Mouse (Mus musculus) erythroblast, embryonic 14.5 days (primary cell): ENCODE data around the gene Atp1a4. TPM values are rescaled to one million over a fixed set of nuclear protein-coding genes. Genes with fewer than 3 reads are reported as not detected.

ENCODE experiments used
- H3K27me3 ChIP-seq: 2 replicates; pipeline ENCODE4 v1.6.1; 2012; ENCODE audit warnings: inconsistent platforms; ENCODE audit not compliant: control insufficient read depth
- H3K36me3 ChIP-seq: 2 replicates; pipeline ENCODE4 v1.6.1; 2012; ENCODE audit warnings: mild to moderate bottlenecking, inconsistent platforms; ENCODE audit not compliant: control insufficient read depth
- H3K4me1 ChIP-seq: 2 replicates; pipeline ENCODE4 v1.6.1; 2012; ENCODE audit warnings: inconsistent platforms; ENCODE audit not compliant: control insufficient read depth
- H3K4me3 ChIP-seq: replicated peaks from 2 replicates; pipeline ENCODE3; 2012; ENCODE audit warnings: moderate library complexity, mild to moderate bottlenecking, inconsistent platforms
- H3K9me3 ChIP-seq: 2 replicates; pipeline ENCODE4 v1.6.1; 2012; ENCODE audit warnings: low read length, inconsistent platforms, mixed read lengths; ENCODE audit not compliant: control insufficient read depth
- GATA1 ChIP-seq: IDR thresholded peaks from 2 replicates; pipeline ENCODE4 v1.6.1; 2012; ENCODE audit warnings: low read length, inconsistent platforms, mixed read lengths
- TAL1 ChIP-seq: IDR thresholded peaks from 3 replicates; pipeline ENCODE4 v1.6.1; 2012; ENCODE audit warnings: low read length, inconsistent platforms, mixed read lengths
- polyA plus RNA-seq: library from polyadenylated mRNA; stranded (reverse); fragments of >175 nt; gene quantifications from 2 replicates; pipeline ENCODE4 v1.2.3, GENCODE M21; 2012

Atp1a4 gene
- polyA plus RNA-seq, 1 experiment = not detected

- Histone ChIP-seq H3K27me3 (peaks cover 17% of the 10 kb centered on the region), H3K4me3 (no peak overlapping the region), H3K4me1 (no peaks in the 10 kb centered on the region), H3K9me3 (no peaks in the 10 kb centered on the region), H3K36me3 (no peaks in the 10 kb centered on the region)
- TF ChIP-seq TAL1 = no peak
- no peak for TF ChIP-seq GATA1
Observed at GRCm38 (mm10) chr1:172240945-172241708, 17.1 kb downstream of the Atp1a4 start.

DNA sequence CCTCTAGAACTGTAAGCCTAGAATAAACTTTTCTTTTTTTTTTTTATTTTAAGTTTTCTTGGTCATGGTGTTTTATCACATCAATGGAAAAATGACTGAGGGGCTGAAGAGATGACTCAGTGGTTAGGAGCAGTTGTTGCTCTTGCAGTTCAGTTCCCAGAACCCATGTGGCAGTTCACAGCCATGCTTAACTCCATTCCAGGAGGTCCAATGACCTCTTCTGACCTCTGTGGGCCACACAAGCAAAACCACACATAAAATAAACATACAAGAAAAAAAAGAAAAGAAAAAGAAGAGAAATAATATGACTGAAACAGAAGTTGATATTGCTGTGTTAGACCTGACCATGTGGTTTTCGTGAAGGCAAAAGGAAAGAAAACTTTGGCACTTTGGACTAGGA, 29.0 kb downstream of the Atp1a4 start:
- no peak overlapping the region for H3K4me3 ChIP-seq
- TF ChIP-seq GATA1 (no peak), TAL1 (no peak)
- no peaks in the 10 kb centered on the region for H3K27me3 ChIP-seq
- H3K9me3 ChIP-seq = no peaks in the 10 kb centered on the region
- no peaks in the 10 kb centered on the region for H3K36me3 ChIP-seq
- no peaks in the 10 kb centered on the region for H3K4me1 ChIP-seq

GRCm38 (mm10) chr1:172228209-172228608, 30.0 kb downstream of the Atp1a4 start:
- Histone ChIP-seq H3K36me3 (no peaks in the 10 kb centered on the region), H3K9me3 (no peaks in the 10 kb centered on the region), H3K4me1 (no peaks in the 10 kb centered on the region), H3K4me3 (no peak overlapping the region), H3K27me3 (no peaks in the 10 kb centered on the region)
- TF ChIP-seq TAL1 (no peak), GATA1 (no peak)

DNA sequence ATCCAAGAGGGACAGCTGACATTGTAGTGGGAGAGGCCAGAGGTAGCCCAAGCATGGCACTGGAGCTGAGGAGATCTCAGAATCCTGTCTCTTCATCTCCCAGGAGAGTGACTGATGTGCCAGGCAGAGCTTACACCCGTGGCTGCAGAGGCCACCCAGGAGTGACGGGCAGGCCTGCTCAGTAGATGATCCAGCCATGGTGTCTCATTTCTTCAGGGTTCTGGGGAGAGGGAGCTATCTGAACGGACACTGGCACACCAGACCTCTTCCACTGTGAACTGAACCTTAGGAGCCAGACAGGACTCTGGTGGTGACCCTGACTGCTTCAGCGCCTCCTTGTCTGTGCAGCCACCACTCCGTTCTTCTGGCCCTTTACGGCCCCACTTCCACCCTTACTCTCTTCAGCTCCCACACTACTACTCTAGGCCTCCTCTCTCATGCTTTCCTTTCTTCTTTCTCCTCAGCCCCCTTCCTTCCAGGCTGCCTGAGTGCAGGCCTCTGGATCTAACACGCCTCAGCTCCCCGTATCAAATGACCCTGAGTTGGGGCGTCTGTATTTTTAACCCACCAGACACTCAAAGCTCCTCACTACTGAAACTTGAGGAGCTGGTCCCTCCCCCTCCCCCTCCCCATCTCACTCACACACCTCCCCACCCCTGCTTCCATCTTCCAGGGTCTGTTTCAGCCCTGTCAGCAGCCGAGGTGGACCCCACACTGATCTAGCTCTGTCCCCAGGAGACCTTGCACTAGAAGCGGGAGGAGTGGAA, 36.7 kb downstream of the Atp1a4 start:
- Histone ChIP-seq H3K36me3 (no peaks in the 10 kb centered on the region), H3K4me1 (peaks cover 7% of the 10 kb centered on the region), H3K27me3 (no peaks in the 10 kb centered on the region), H3K9me3 (no peaks in the 10 kb centered on the region), H3K4me3 (no peak overlapping the region)
- TF ChIP-seq TAL1 = no peak
- TF ChIP-seq GATA1 = no peak

DNA sequence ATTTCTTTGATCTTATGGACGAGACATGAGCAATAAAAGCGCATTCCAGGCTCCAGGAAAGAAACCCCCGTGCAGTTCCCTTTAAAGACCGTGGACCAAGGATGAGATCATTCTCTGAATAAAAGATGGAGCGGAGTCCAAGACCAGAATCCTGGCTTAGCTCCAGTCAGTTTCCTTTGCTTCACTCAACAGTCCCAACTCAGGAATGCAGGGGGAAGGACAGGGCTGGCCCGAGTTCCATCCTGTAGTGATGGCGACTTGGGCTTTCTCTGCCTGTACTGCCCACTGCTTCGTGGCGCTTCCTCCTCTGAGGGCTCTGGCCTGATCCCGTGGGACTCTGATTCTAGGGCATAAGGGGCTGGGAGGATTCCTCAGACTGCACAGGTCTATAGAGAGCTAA, 37.8 kb downstream of the Atp1a4 start:
- no peak overlapping the region for H3K4me3 ChIP-seq
- H3K27me3 ChIP-seq = no peaks in the 10 kb centered on the region

GRCm38 (mm10) chr1:172219451-172220406, 38.5 kb downstream of the Atp1a4 start, which contains the start of gene Casq1:
Casq1 (minus strand) TSS chr1:172219868.
- Histone ChIP-seq H3K9me3 (no peaks in the 10 kb centered on the region), H3K36me3 (no peaks in the 10 kb centered on the region), H3K27me3 (no peaks in the 10 kb centered on the region), H3K4me3 (no peak within 1 kb of the TSS), H3K4me1 (peaks cover 7% of the 10 kb centered on the region)
- no peak for TF ChIP-seq TAL1
- TF ChIP-seq GATA1 = no peak

More for the DNA sequence above, 37.8 kb downstream of the Atp1a4 start:
- H3K9me3 ChIP-seq = no peaks in the 10 kb centered on the region
- H3K36me3 ChIP-seq = no peaks in the 10 kb centered on the region
- peaks cover 7% of the 10 kb centered on the region for H3K4me1 ChIP-seq
- TF ChIP-seq GATA1 (no peak), TAL1 (no peak)

GRCm38 (mm10) chr1:172218164-172218910, 39.9 kb downstream of the Atp1a4 start:
- no peaks in the 10 kb centered on the region for H3K36me3 ChIP-seq
- H3K4me3 ChIP-seq = no peak overlapping the region
- TF ChIP-seq GATA1 (no peak), TAL1 (no peak)
- no peaks in the 10 kb centered on the region for H3K9me3 ChIP-seq
- no peaks in the 10 kb centered on the region for H3K27me3 ChIP-seq
- H3K4me1 ChIP-seq = peaks cover 7% of the 10 kb centered on the region

- TF ChIP-seq GATA1 (no peak), TAL1 (no peak)
- no peaks in the 10 kb centered on the region for H3K36me3 ChIP-seq
- H3K9me3 ChIP-seq = no peaks in the 10 kb centered on the region
- H3K4me3 ChIP-seq = no peak overlapping the region
- peaks cover 7% of the 10 kb centered on the region for H3K27me3 ChIP-seq
- H3K4me1 ChIP-seq = peaks cover 7% of the 10 kb centered on the region
Observed at GRCm38 (mm10) chr1:172217148-172217547, 41.1 kb downstream of the Atp1a4 start.
